Mouse (Mus musculus): ENCODE measurements at regions not wholly inside any gene's neighbourhood (a gene's known extent, or its start where the extent isn't known, plus 50 kb on each side); places are given as distances from the start of the nearest gene placed in this dataset.

GRCm38 (mm10) chr11:84637268-84637667 lies 111.9 kb upstream of the Lhx1 start:
- DNase-seq (ENCODE audit: low spot score), result no peak

GRCm38 (mm10) chr11:84634990-84635389 lies 109.7 kb upstream of the Lhx1 start:
- DNase-seq (ENCODE audit: low spot score), result no peak

GRCm38 (mm10) chr11:84633300-84633699 lies 108.0 kb upstream of the Lhx1 start:
- DNase-seq (ENCODE audit: low spot score), result no peak

- no peak for DNase-seq (ENCODE audit: low spot score)
These were observed 102.8 kb upstream of the Lhx1 start for GRCm38 (mm10) chr11:84628111-84628510.

GRCm38 (mm10) chr11:84627685-84628084 lies 102.3 kb upstream of the Lhx1 start:
- DNase-seq (ENCODE audit: low spot score), result no peak

GRCm38 (mm10) chr11:84627259-84627658 lies 101.9 kb upstream of the Lhx1 start:
- no peak for DNase-seq (ENCODE audit: low spot score)

GRCm38 (mm10) chr11:84624100-84624499 lies 98.8 kb upstream of the Lhx1 start:
- DNase-seq (ENCODE audit: low spot score), result no peak

- DNase-seq (ENCODE audit: low spot score), result no peak
These were observed 94.4 kb upstream of the Lhx1 start for GRCm38 (mm10) chr11:84619713-84620112.

GRCm38 (mm10) chr11:84618576-84618975 lies 93.2 kb upstream of the Lhx1 start:
- no peak for DNase-seq (ENCODE audit: low spot score)

- DNase-seq (ENCODE audit: low spot score), result no peak
These were observed 87.8 kb upstream of the Lhx1 start for GRCm38 (mm10) chr11:84612982-84613720.

- DNase-seq (ENCODE audit: low spot score), result no peak
These were observed 86.2 kb upstream of the Lhx1 start for GRCm38 (mm10) chr11:84611625-84611879.

GRCm38 (mm10) chr11:84610774-84611624 lies 85.7 kb upstream of the Lhx1 start:
- DNase-seq (ENCODE audit: low spot score), result no peak

GRCm38 (mm10) chr11:84604781-84605180 lies 79.4 kb upstream of the Lhx1 start:
- no peak for DNase-seq (ENCODE audit: low spot score)

GRCm38 (mm10) chr11:84599267-84599841 lies 74.0 kb upstream of the Lhx1 start:
- no peak for DNase-seq (ENCODE audit: low spot score)

GRCm38 (mm10) chr11:84597572-84598295 lies 72.4 kb upstream of the Lhx1 start:
- DNase-seq (ENCODE audit: low spot score), result no peak

GRCm38 (mm10) chr11:84592715-84593339 lies 67.5 kb upstream of the Lhx1 start:
- no peak for DNase-seq (ENCODE audit: low spot score)

GRCm38 (mm10) chr11:84587107-84587506 lies 61.8 kb upstream of the Lhx1 start:
- DNase-seq (ENCODE audit: low spot score), result no peak

- no peak for DNase-seq (ENCODE audit: low spot score)
These were observed 60.3 kb upstream of the Lhx1 start for GRCm38 (mm10) chr11:84585626-84586025.

GRCm38 (mm10) chr11:84578805-84579541 lies 53.6 kb upstream of the Lhx1 start:
- no peak for DNase-seq (ENCODE audit: low spot score)

Data from adipocyte (in vitro differentiated cells).